Mouse (Mus musculus) hindbrain, embryonic 12.5 days (tissue): ENCODE measurements around the gene Gm5089. TPM values are rescaled to one million over a fixed set of nuclear protein-coding genes. Genes with fewer than 3 reads are reported as not detected.
A peak's percentile ranks its signal among the peaks of the same experiment; 100 is the strongest.

Experiments used
- ATAC-seq: fragments of 200-750 bp; cut with Nextera tagmentation; 2 replicates; pipeline ENCODE4 v1.8.0; 2017; ENCODE audit warnings: moderate TSS enrichment; ENCODE audit not compliant: low FRiP score
- H3K27ac ChIP-seq: fragments of 300-500 bp; sonication (generic); 2 replicates; pipeline ENCODE4 v1.5.1; 2016; ENCODE audit warnings: mild to moderate bottlenecking
- H3K27me3 ChIP-seq: fragments of 300-500 bp; sonication (generic); 2 replicates; pipeline ENCODE4 v1.6.1; 2016; ENCODE audit warnings: mild to moderate bottlenecking
- H3K36me3 ChIP-seq: fragments of 300-500 bp; sonication (generic); 2 replicates; pipeline ENCODE4 v1.6.1; 2016; ENCODE audit warnings: mild to moderate bottlenecking
- H3K4me1 ChIP-seq: fragments of 300-500 bp; sonication (generic); 2 replicates; pipeline ENCODE4 v1.6.1; 2016
- H3K4me2 ChIP-seq: fragments of 300-500 bp; sonication (generic); replicated peaks from 2 replicates; pipeline ENCODE4 v1.6.1; 2016; ENCODE audit warnings: mild to moderate bottlenecking
- H3K4me3 ChIP-seq: fragments of 300-500 bp; sonication (generic); 2 replicates; pipeline ENCODE4 v1.5.1; 2016; ENCODE audit warnings: mild to moderate bottlenecking
- H3K9ac ChIP-seq: fragments of 300-500 bp; sonication (generic); 2 replicates; pipeline ENCODE4 v1.6.1; 2016; ENCODE audit warnings: mild to moderate bottlenecking, moderate library complexity
- H3K9me3 ChIP-seq: fragments of 300-500 bp; sonication (generic); replicated peaks from 2 replicates; pipeline ENCODE4 v1.6.1; 2016; ENCODE audit warnings: mild to moderate bottlenecking
- WGBS: fragments of 180-500 bp; shearing (Covaris S2); methylation state at CpG from one replicate; pipeline ENCODE4 v1.1.7; 2016; 5-methylcytosine and 5-hydroxymethylcytosine counted together
- polyA plus RNA-seq: library from polyadenylated mRNA; unstranded; fragments of >200 nt; fragmentation: Nextera tagmentation; extraction: Ambion mirVana; gene quantifications from 2 replicates; pipeline ENCODE4 v1.2.1, GENCODE M21; 2016

Gene Gm5089
- polyA plus RNA-seq: 2.8 and 4.0 TPM in 2 replicates

DNA sequence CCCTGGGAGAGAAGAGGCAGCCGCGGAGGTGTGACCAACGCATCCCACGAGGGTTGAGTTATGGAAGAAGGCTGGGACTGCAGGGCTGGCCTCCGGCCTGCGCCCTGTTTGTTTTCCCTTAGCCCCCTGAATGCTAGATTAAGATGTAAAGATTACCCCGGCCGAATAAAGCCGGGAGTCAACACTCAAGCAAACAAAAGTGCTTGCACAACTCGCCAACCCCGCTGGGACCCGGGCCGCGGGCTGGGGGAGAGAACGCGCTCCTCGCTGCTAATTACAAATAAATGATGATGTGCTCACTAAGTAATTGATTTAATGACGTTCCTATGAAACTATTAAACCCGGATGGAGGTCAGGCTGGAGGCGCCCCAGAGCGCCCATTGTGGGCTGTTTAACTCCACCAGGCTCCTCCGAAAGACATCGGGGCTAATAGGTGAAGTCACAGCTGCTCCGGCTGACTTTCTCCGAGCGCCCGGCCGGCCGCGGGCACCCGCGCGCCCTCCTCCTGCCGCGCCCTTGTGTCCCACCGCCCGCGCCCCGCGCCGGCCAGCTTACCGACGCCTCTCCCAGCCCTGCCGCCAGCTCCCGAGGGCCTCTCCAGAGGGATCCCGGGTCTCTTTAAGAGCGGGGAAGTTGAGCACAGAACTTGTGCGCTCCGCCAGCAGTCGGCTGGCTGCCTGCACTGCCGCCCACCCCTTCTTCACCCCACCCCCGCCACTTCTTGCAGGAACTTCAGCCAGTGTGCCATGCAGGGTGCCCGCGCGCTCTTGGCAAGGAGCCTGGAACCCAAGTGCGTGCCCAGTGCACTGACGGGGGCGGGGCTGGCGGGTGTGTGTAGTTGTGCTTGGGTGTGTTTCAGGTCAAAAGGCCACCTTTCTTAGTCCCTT is at the start of gene Gm5089:
Gm5089 (minus strand) TSS at position 620 of the 887 bp plus-strand sequence.
- H3K27ac ChIP-seq: peak within 1 kb of the TSS; percentile 83
- peak within 1 kb of the TSS; percentile 45 for H3K4me3 ChIP-seq
- WGBS: under 1% methylated on average over 59 of the region's 59 CpGs
- peaks cover 67% of the 10 kb centered on the region for H3K27me3 ChIP-seq
- ATAC-seq: peak; percentile 12; the same call in 1 of the 2 replicates
- H3K9ac ChIP-seq: peak within 1 kb of the TSS; percentile 67
- peak within 1 kb of the TSS; percentile 73 for H3K4me2 ChIP-seq
- no peaks in the 10 kb centered on the region for H3K36me3 ChIP-seq
- H3K9me3 ChIP-seq: no peaks in the 10 kb centered on the region
- peaks cover 42% of the 10 kb centered on the region for H3K4me1 ChIP-seq

DNA sequence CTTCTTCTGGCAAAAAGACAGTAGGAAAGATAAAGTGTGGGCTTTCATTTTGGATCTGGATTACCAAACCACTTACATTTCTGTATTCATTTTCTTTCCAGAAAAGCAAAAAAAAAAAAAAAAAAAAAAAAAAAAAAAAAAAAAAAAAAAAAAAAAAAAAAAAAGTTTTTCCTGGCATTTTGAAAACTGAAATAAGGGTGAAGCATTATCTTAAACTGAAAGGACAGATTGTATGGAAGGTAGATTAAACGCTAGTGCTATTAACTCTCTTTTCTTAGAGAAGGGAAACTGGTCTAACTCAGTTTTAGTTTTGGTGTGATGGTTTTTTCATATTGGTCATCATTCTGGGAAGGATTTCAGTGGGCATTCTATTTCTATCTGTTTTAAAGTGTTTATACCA is 41.1 kb upstream of the Gm5089 start:
- H3K4me2 ChIP-seq: no peak overlapping the region
- WGBS: 68% methylated on average over 1 of the region's 1 CpGs
- H3K27me3 ChIP-seq: peaks cover 45% of the 10 kb centered on the region
- H3K36me3 ChIP-seq: no peaks in the 10 kb centered on the region
- no peak overlapping the region for H3K9ac ChIP-seq
- no peak for ATAC-seq
- H3K4me3 ChIP-seq: no peak overlapping the region
- peaks cover 6% of the 10 kb centered on the region; the same call in 1 of the 2 replicates for H3K4me1 ChIP-seq
- peaks cover 4% of the 10 kb centered on the region; the same call in 1 of the 2 replicates for H3K9me3 ChIP-seq
- no peak overlapping the region for H3K27ac ChIP-seq

- WGBS: 69% methylated on average over 6 of the region's 6 CpGs
- Histone ChIP-seq H3K27ac (no peak overlapping the region), H3K4me1 (peaks cover 6% of the 10 kb centered on the region; the same call in 1 of the 2 replicates), H3K4me3 (no peak overlapping the region), H3K9ac (no peak overlapping the region), H3K36me3 (no peaks in the 10 kb centered on the region), H3K9me3 (peaks cover 4% of the 10 kb centered on the region; the same call in 1 of the 2 replicates), H3K4me2 (no peak overlapping the region), H3K27me3 (peaks cover 47% of the 10 kb centered on the region)
- ATAC-seq: no peak
Measured at GRCm38 (mm10) chr14:122491521-122491920, 40.6 kb upstream of the Gm5089 start.

GRCm38 (mm10) chr14:122490441-122491328 is 39.8 kb upstream of the Gm5089 start, which contains the start of gene Gm10837:
Gene Gm10837 (plus strand): TSS chr14:122490586.
- H3K27ac ChIP-seq: peak within 1 kb of the TSS; percentile 58
- under 1% methylated on average over 50 of the region's 51 CpGs for WGBS
- H3K9ac ChIP-seq: peak within 1 kb of the TSS; percentile 42

DNA sequence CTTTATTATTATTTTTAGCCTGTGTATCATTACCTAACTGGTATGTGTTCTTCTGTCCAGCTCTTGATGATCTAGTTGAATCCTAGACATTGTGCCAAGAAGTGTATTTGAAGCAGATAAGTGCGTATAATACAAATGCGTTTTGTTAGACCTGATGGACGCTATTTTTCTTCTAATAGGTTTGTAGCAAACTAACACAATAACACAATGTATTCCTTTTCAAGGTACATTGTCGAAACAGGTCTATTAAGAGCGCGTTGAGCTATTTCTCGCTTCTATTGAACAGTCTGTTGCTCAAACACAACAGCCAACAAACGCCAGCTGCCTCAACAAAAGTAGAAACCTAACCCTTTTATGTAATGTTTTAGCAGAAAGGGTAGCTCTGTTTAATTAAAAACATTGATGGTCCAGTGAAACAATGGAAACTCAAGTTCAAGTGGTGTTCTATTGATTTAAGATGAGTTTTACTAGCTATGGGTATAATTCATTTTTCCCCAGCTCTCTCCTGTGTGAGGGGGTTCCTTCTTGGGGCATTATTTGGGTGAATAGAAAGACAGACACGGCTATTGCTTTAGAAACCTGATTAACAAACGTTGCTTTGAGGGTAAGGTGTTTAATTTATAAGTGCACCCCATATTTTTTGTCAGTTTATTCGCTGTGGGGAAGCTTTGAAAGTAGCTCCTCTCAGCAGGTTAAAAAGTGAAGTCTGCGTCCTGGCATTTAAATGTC is 38.9 kb upstream of the Gm5089 start:
- H3K9me3 ChIP-seq: peaks cover 4% of the 10 kb centered on the region; the same call in 1 of the 2 replicates
- H3K9ac ChIP-seq: no peak overlapping the region
- H3K27ac ChIP-seq: no peak overlapping the region
- WGBS: 3% methylated on average over 12 of the region's 12 CpGs
- peaks cover 63% of the 10 kb centered on the region for H3K27me3 ChIP-seq
- H3K4me2 ChIP-seq: peak overlapping the region; percentile 54
- H3K36me3 ChIP-seq: no peaks in the 10 kb centered on the region
- peaks cover 13% of the 10 kb centered on the region for H3K4me1 ChIP-seq
- peak overlapping the region; percentile 33 for H3K4me3 ChIP-seq
- ATAC-seq: no peak

More at GRCm38 (mm10) chr14:122490441-122491328, 39.8 kb upstream of the Gm5089 start, which contains the start of gene Gm10837:
- peaks cover 55% of the 10 kb centered on the region for H3K27me3 ChIP-seq
- H3K4me2 ChIP-seq: peak within 1 kb of the TSS; percentile 54
- H3K4me1 ChIP-seq: peaks cover 6% of the 10 kb centered on the region; the same call in 1 of the 2 replicates
- no peaks in the 10 kb centered on the region for H3K36me3 ChIP-seq
- peak within 1 kb of the TSS; percentile 33 for H3K4me3 ChIP-seq
- ATAC-seq: peak; percentile 84
- peaks cover 4% of the 10 kb centered on the region; the same call in 1 of the 2 replicates for H3K9me3 ChIP-seq

DNA sequence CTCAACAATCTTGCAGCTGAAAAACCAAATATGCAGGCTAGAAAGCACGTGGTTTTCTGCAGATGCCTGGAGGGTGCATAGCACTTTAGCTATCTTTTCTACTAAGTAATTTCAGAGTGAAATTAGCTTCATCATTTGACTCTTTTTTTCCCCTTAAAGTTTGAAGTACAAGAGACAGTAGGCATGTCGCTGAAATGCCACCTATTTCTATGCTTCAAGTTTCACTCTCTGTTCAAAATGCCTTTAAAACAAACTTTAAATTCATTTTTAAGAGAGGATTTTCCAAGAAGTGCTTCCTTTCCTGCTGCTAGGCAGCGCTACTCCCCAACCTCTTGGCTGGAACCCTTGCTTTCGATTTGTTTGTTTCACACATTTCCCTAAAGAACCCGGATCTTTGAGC is 38.1 kb upstream of the Gm5089 start:
- peak overlapping the region; percentile 41 for H3K4me2 ChIP-seq
- H3K27me3 ChIP-seq: peaks cover 67% of the 10 kb centered on the region
- WGBS: 1% methylated on average over 5 of the region's 5 CpGs
- H3K4me3 ChIP-seq: no peak overlapping the region
- H3K9ac ChIP-seq: no peak overlapping the region
- H3K27ac ChIP-seq: no peak overlapping the region
- H3K36me3 ChIP-seq: no peaks in the 10 kb centered on the region
- H3K4me1 ChIP-seq: peaks cover 14% of the 10 kb centered on the region
- ATAC-seq: no peak
- no peaks in the 10 kb centered on the region; the same call in 1 of the 2 replicates for H3K9me3 ChIP-seq

DNA sequence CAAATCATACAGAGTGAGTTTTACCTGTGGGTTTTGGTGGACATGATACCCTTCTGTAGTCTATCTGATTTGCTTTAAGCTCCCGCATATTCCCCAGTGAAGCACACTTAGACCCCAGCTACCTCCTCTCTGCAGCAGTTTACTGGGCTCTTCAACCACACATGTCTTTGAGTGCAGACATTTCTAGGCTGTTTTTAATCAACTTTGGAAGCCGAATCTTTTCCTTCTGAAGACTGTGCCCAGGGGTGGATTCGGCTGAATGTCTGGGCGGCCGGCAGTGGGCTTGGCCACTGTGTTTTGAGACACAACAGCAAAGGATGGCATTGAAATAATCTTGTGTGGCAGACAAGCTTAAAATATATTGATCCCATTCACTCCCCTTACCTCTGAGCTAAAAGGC is 36.5 kb upstream of the Gm5089 start:
- ATAC-seq: no peak
- WGBS: 5% methylated on average over 5 of the region's 5 CpGs
- Histone ChIP-seq H3K9ac (no peak overlapping the region), H3K4me2 (0 out of 2 replicates have a peak overlapping the region, but pooled peaks have one; percentile 8), H3K9me3 (no peaks in the 10 kb centered on the region), H3K27ac (0 out of 2 replicates have a peak overlapping the region, but pooled peaks have one; percentile 18), H3K4me1 (peaks cover 18% of the 10 kb centered on the region), H3K4me3 (no peak overlapping the region), H3K36me3 (no peaks in the 10 kb centered on the region), H3K27me3 (peaks cover 70% of the 10 kb centered on the region)

- WGBS: 11% methylated on average over 1 of the region's 1 CpGs
- Histone ChIP-seq H3K27me3 (peaks cover 74% of the 10 kb centered on the region), H3K9ac (no peak overlapping the region), H3K4me2 (no peak overlapping the region), H3K36me3 (no peaks in the 10 kb centered on the region), H3K27ac (no peak overlapping the region), H3K9me3 (no peaks in the 10 kb centered on the region), H3K4me1 (peaks cover 19% of the 10 kb centered on the region), H3K4me3 (no peak overlapping the region)
- no peak for ATAC-seq
Measured at GRCm38 (mm10) chr14:122486611-122487010, 35.7 kb upstream of the Gm5089 start.

- Histone ChIP-seq H3K27ac (peak overlapping the region; percentile 57; the same call in 1 of the 2 replicates), H3K9ac (0 out of 2 replicates have a peak overlapping the region, but pooled peaks have one; percentile 45)
- 2% methylated on average over 12 of the region's 12 CpGs for WGBS
Measured at GRCm38 (mm10) chr14:122485635-122486181, 34.8 kb upstream of the Gm5089 start.

DNA sequence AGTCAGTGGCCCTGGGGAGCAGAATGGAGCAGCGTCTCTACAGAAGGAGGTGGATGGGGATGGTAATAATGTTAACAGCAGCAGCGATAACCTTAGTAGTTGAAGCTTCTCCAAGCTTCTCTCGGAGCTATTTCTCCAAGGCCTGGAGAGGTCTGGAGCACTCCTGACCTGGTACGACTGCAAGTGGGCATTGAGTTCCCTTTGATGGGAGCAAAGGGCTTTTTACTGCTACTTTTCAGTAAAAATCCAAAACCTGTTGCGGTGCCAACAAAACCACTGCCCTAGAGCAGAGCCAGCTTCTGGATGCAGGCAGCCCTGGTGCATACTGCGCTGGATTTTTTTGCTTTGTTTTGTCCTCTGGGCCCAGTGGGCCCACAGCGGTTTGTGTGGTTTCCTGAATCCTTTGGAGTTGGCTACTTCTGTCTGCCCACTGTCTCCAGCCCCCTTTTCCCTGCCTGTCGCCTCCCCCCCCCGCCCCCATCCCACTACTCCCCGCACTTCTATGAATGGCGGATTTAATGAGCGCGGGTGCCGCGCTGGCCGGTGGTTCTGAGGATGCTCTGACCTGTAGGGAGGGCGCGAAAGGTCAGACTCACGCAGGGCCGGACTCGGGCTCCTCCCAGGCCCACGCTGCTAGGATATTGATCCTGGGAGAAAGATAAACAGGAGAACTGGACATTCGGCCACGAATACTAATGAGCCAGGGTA is 34.1 kb upstream of the Gm5089 start:
- peaks cover 17% of the 10 kb centered on the region for H3K4me1 ChIP-seq
- peak overlapping the region; percentile 20 for H3K4me3 ChIP-seq
- peaks cover 69% of the 10 kb centered on the region for H3K27me3 ChIP-seq
- H3K9me3 ChIP-seq: no peaks in the 10 kb centered on the region
- H3K4me2 ChIP-seq: peak overlapping the region; percentile 52
- no peak for ATAC-seq
- H3K27ac ChIP-seq: peak overlapping the region; percentile 57; the same call in 1 of the 2 replicates
- WGBS: 2% methylated on average over 24 of the region's 24 CpGs
- peak overlapping the region; percentile 45 for H3K9ac ChIP-seq
- H3K36me3 ChIP-seq: no peaks in the 10 kb centered on the region

More at GRCm38 (mm10) chr14:122485635-122486181, 34.8 kb upstream of the Gm5089 start:
- Histone ChIP-seq H3K4me2 (peak overlapping the region; percentile 52), H3K4me1 (peaks cover 22% of the 10 kb centered on the region), H3K27me3 (peaks cover 72% of the 10 kb centered on the region), H3K36me3 (no peaks in the 10 kb centered on the region), H3K9me3 (no peaks in the 10 kb centered on the region), H3K4me3 (peak overlapping the region; percentile 20; the same call in 1 of the 2 replicates)
- no peak for ATAC-seq
